8 mouse cellular contexts compared by ENCODE assay signal in genomic region chr6:29211806-29212492, GRCm38 (mm10). TPM values are rescaled to one million over a fixed set of nuclear protein-coding genes. Genes with fewer than 3 reads are reported as not detected.
DNase-seq lines count a peak whose midpoint lies in the region; ATAC-seq and TF ChIP-seq lines count a peak whose summit lies in the region.

No protein-coding gene starts in this region.

- H3K4me2 ChIP-seq in embryonic facial prominence, embryonic 15.5 days (replicated peaks), result peak overlapping the region; percentile 91
- H3K4me2 ChIP-seq in heart, embryonic 11.5 days, result peak overlapping the region; percentile 95
- H3K4me2 ChIP-seq in kidney, embryonic 16.5 days (replicated peaks; ENCODE audit: low read depth, low read length), result peak overlapping the region; percentile 90
- peak overlapping the region; percentile 92 for H3K4me2 ChIP-seq in liver, embryonic 13.5 days
- H3K4me2 ChIP-seq in stomach, embryonic 14.5 days (replicated peaks; ENCODE audit: low read depth, low read length), result peak overlapping the region; percentile 80

- ATAC-seq in embryonic facial prominence, embryonic 15.5 days (ENCODE audit: insufficient number of reproducible peaks, low FRiP score, low TSS enrichment, low read depth), result peak; percentile 85
- peak; percentile 78 for ATAC-seq in heart, embryonic 11.5 days (replicated peaks; ENCODE audit: insufficient number of reproducible peaks, low FRiP score, low TSS enrichment)
- ATAC-seq in kidney, embryonic 16.5 days (ENCODE audit: low FRiP score, low TSS enrichment), result peak; percentile 81
- peak; percentile 68 for ATAC-seq in liver, embryonic 13.5 days (ENCODE audit: low read depth)
- ATAC-seq in stomach, embryonic 14.5 days (ENCODE audit: insufficient number of reproducible peaks, insufficient read depth, low FRiP score, low read depth), result peak; percentile 88

- H3K4me1 ChIP-seq in bone marrow, adult 2 months (ENCODE audit: control insufficient read depth, insufficient read depth, low read length), result no peaks in the 10 kb centered on the region; the same call in 1 of the 2 replicates
- peaks cover 43% of the 10 kb centered on the region for H3K4me1 ChIP-seq in embryonic facial prominence, embryonic 15.5 days
- H3K4me1 ChIP-seq in heart, embryonic 11.5 days (ENCODE audit: control insufficient read depth, insufficient read depth, low read length), result peaks cover 17% of the 10 kb centered on the region
- H3K4me1 ChIP-seq in kidney, embryonic 16.5 days (ENCODE audit: insufficient read depth, low read length), result peaks cover 37% of the 10 kb centered on the region
- H3K4me1 ChIP-seq in liver, embryonic 13.5 days (replicated peaks), result peaks cover 45% of the 10 kb centered on the region
- H3K4me1 ChIP-seq in stomach, embryonic 14.5 days (ENCODE audit: control insufficient read depth, insufficient read depth, low read length), result peaks cover 19% of the 10 kb centered on the region

- 0 out of 2 replicates have a peak, but pooled peaks have one; percentile 39 for TF ChIP-seq POLR2A in bone marrow, adult 2 months (IDR thresholded peaks at IDR 0.05; ENCODE audit: borderline replicate concordance, control insufficient read depth, low read depth, low read length)

- peaks cover 1% of the 10 kb centered on the region; the same call in 1 of the 2 replicates for H3K36me3 ChIP-seq in embryonic facial prominence, embryonic 15.5 days
- H3K36me3 ChIP-seq in heart, embryonic 11.5 days (ENCODE audit: control insufficient read depth, insufficient read depth, low read length), result no peaks in the 10 kb centered on the region
- H3K36me3 ChIP-seq in kidney, embryonic 16.5 days (ENCODE audit: insufficient read depth, low read length), result no peaks in the 10 kb centered on the region
- H3K36me3 ChIP-seq in liver, embryonic 13.5 days, result peaks cover under 1% of the 10 kb centered on the region; the same call in 1 of the 2 replicates
- no peaks in the 10 kb centered on the region for H3K36me3 ChIP-seq in stomach, embryonic 14.5 days (ENCODE audit: control insufficient read depth, insufficient read depth, low read length)

- peak overlapping the region; percentile 45 for H3K27ac ChIP-seq in bone marrow, adult 2 months (ENCODE audit: control insufficient read depth, insufficient read depth, low read depth, low read length, poor library complexity)
- H3K27ac ChIP-seq in embryonic facial prominence, embryonic 15.5 days (replicated peaks), result peak overlapping the region; percentile 79
- H3K27ac ChIP-seq in heart, embryonic 11.5 days (ENCODE audit: low read depth, low read length), result peak overlapping the region; percentile 47; the same call in 1 of the 2 replicates
- H3K27ac ChIP-seq in kidney, embryonic 16.5 days (ENCODE audit: low read length), result peak overlapping the region; percentile 55
- H3K27ac ChIP-seq in liver, embryonic 13.5 days, result no peak overlapping the region
- H3K27ac ChIP-seq in stomach, embryonic 14.5 days (ENCODE audit: low read length), result peak overlapping the region; percentile 22; the same call in 1 of the 2 replicates

- no peak for TF ChIP-seq CTCF in bone marrow, adult 2 months (IDR thresholded peaks at IDR 0.05; ENCODE audit: control insufficient read depth, insufficient read depth, low read length)

- H3K4me3 ChIP-seq in bone marrow, adult 2 months (replicated peaks; ENCODE audit: control insufficient read depth, low read depth, low read length), result peak overlapping the region; percentile 73
- H3K4me3 ChIP-seq in embryonic facial prominence, embryonic 15.5 days (replicated peaks), result peak overlapping the region; percentile 76
- H3K4me3 ChIP-seq in heart, embryonic 11.5 days (ENCODE audit: low read depth, low read length), result peak overlapping the region; percentile 70
- peak overlapping the region; percentile 76 for H3K4me3 ChIP-seq in kidney, embryonic 16.5 days (ENCODE audit: low read length)
- H3K4me3 ChIP-seq in liver, embryonic 13.5 days (replicated peaks), result peak overlapping the region; percentile 64
- H3K4me3 ChIP-seq in stomach, embryonic 14.5 days (ENCODE audit: low read depth, low read length), result peak overlapping the region; percentile 58

- H3K9ac ChIP-seq in embryonic facial prominence, embryonic 15.5 days, result peak overlapping the region; percentile 63
- peak overlapping the region; percentile 76 for H3K9ac ChIP-seq in heart, embryonic 11.5 days (ENCODE audit: low read depth, low read length)
- peak overlapping the region; percentile 79 for H3K9ac ChIP-seq in kidney, embryonic 16.5 days (replicated peaks; ENCODE audit: low read length)
- peak overlapping the region; percentile 71 for H3K9ac ChIP-seq in liver, embryonic 13.5 days
- peak overlapping the region; percentile 54 for H3K9ac ChIP-seq in stomach, embryonic 14.5 days (replicated peaks; ENCODE audit: low read depth, low read length)

- peak; percentile 86 to 88 for DNase-seq in B cell, adult 2 months
- peak; percentile 66 for DNase-seq in liver, embryonic 13.5 days
- peak; percentile 90 to 93 for DNase-seq in natural killer cell, adult 2 months (ENCODE audit: low spot score in 2 of 2)

- H3K27me3 ChIP-seq in embryonic facial prominence, embryonic 15.5 days, result peaks cover 20% of the 10 kb centered on the region
- peaks cover 15% of the 10 kb centered on the region for H3K27me3 ChIP-seq in heart, embryonic 11.5 days (ENCODE audit: control insufficient read depth, insufficient read depth, low read length)
- peaks cover 4% of the 10 kb centered on the region; the same call in 1 of the 2 replicates for H3K27me3 ChIP-seq in kidney, embryonic 16.5 days (ENCODE audit: insufficient read depth, low read length)
- H3K27me3 ChIP-seq in liver, embryonic 13.5 days, result peaks cover 60% of the 10 kb centered on the region
- H3K27me3 ChIP-seq in stomach, embryonic 14.5 days (ENCODE audit: control insufficient read depth, insufficient read depth, low read length), result no peaks in the 10 kb centered on the region

- H3K9me3 ChIP-seq in embryonic facial prominence, embryonic 15.5 days (replicated peaks), result no peaks in the 10 kb centered on the region
- no peaks in the 10 kb centered on the region for H3K9me3 ChIP-seq in heart, embryonic 11.5 days (replicated peaks; ENCODE audit: control insufficient read depth, low read length)
- no peaks in the 10 kb centered on the region for H3K9me3 ChIP-seq in kidney, embryonic 16.5 days (ENCODE audit: low read length)
- H3K9me3 ChIP-seq in liver, embryonic 13.5 days (replicated peaks), result no peaks in the 10 kb centered on the region
- H3K9me3 ChIP-seq in stomach, embryonic 14.5 days (ENCODE audit: control insufficient read depth, low read depth, low read length), result no peaks in the 10 kb centered on the region

- under 1% methylated on average over 64 of the region's 66 CpGs for WGBS in bone marrow, adult 2 months
- under 1% methylated on average over 62 of the region's 66 CpGs for WGBS in embryonic facial prominence, embryonic 15.5 days
- under 1% methylated on average over 46 of the region's 66 CpGs for WGBS in heart, embryonic 11.5 days (ENCODE audit: insufficient replicate concordance)
- WGBS in kidney, embryonic 16.5 days, result 1% methylated on average over 49 of the region's 66 CpGs
- WGBS in liver, embryonic 13.5 days (ENCODE audit: insufficient replicate concordance), result under 1% methylated on average over 66 of the region's 66 CpGs
- under 1% methylated on average over 56 of the region's 66 CpGs for WGBS in stomach, embryonic 14.5 days

RNA-seq across cellular contexts. Expression of gene Impdh1, which starts 4.2 kb away (rescaled TPM):
- polyA plus RNA-seq in bone marrow, adult 2 months (2011; ENCODE audit: insufficient read depth, insufficient read length, low replicate concordance, missing spikeins), result 8.6 and 29.9 TPM in 2 replicates
- 51.0 and 60.5 TPM in 2 replicates for polyA plus RNA-seq in embryonic facial prominence, embryonic 15.5 days (2015; fragmentation: Nextera tagmentation; extraction: Ambion mirVana)
- polyA plus RNA-seq in heart, embryonic 11.5 days (2014; fragmentation: Nextera tagmentation; extraction: Ambion mirVana), result 34.3 and 40.4 TPM in 2 replicates
- polyA plus RNA-seq in kidney, embryonic 16.5 days (2015; fragmentation: Nextera tagmentation; extraction: Ambion mirVana), result 49.1 and 50.3 TPM in 2 replicates
- polyA plus RNA-seq in liver, embryonic 13.5 days (2015; fragmentation: Nextera tagmentation; extraction: Ambion mirVana), result 9.5 and 10.0 TPM in 2 replicates
- polyA plus RNA-seq in stomach, embryonic 14.5 days (2014; fragmentation: Nextera tagmentation; extraction: Ambion mirVana), result 36.1 and 41.7 TPM in 2 replicates

RNA-seq across cellular contexts. Expression of gene Prrt4, which starts 32.6 kb away (rescaled TPM):
- polyA plus RNA-seq in bone marrow, adult 2 months (2011; ENCODE audit: insufficient read depth, insufficient read length, low replicate concordance, missing spikeins), result not detected in 2 replicates
- polyA plus RNA-seq in embryonic facial prominence, embryonic 15.5 days (2015; fragmentation: Nextera tagmentation; extraction: Ambion mirVana), result 0.59 and 0.79 TPM in 2 replicates
- polyA plus RNA-seq in heart, embryonic 11.5 days (2014; fragmentation: Nextera tagmentation; extraction: Ambion mirVana), result 1.6 and 1.8 TPM in 2 replicates
- polyA plus RNA-seq in kidney, embryonic 16.5 days (2015; fragmentation: Nextera tagmentation; extraction: Ambion mirVana), result 0.71 and 1.1 TPM in 2 replicates
- 0.05 and 0.06 TPM in 2 replicates for polyA plus RNA-seq in liver, embryonic 13.5 days (2015; fragmentation: Nextera tagmentation; extraction: Ambion mirVana)
- 0.38 and 0.48 TPM in 2 replicates for polyA plus RNA-seq in stomach, embryonic 14.5 days (2014; fragmentation: Nextera tagmentation; extraction: Ambion mirVana)

RNA-seq across cellular contexts. Expression of gene Rbm28, which starts 47.1 kb away (rescaled TPM):
- polyA plus RNA-seq in bone marrow, adult 2 months (2011; ENCODE audit: insufficient read depth, insufficient read length, low replicate concordance, missing spikeins), result 12.3 and 21.5 TPM in 2 replicates
- polyA plus RNA-seq in embryonic facial prominence, embryonic 15.5 days (2015; fragmentation: Nextera tagmentation; extraction: Ambion mirVana), result 33.1 and 35.8 TPM in 2 replicates
- 39.9 and 43.0 TPM in 2 replicates for polyA plus RNA-seq in heart, embryonic 11.5 days (2014; fragmentation: Nextera tagmentation; extraction: Ambion mirVana)
- polyA plus RNA-seq in kidney, embryonic 16.5 days (2015; fragmentation: Nextera tagmentation; extraction: Ambion mirVana), result 45.9 and 53.6 TPM in 2 replicates
- 15.2 and 19.5 TPM in 2 replicates for polyA plus RNA-seq in liver, embryonic 13.5 days (2015; fragmentation: Nextera tagmentation; extraction: Ambion mirVana)
- polyA plus RNA-seq in stomach, embryonic 14.5 days (2014; fragmentation: Nextera tagmentation; extraction: Ambion mirVana), result 44.1 and 48.5 TPM in 2 replicates
